Mouse (Mus musculus): ENCODE data around the gene Furin.

Gene Furin

GRCm38 (mm10) chr7:80339793-80340628 lies 65.2 kb downstream of the Furin start:
- peak; percentile 99 for DNase-seq

GRCm38 (mm10) chr7:80339371-80339770 lies 65.9 kb downstream of the Furin start:
- peak; percentile 61 for DNase-seq
